ENCODE assay signal across 8 mouse cellular contexts in the genomic region with DNA sequence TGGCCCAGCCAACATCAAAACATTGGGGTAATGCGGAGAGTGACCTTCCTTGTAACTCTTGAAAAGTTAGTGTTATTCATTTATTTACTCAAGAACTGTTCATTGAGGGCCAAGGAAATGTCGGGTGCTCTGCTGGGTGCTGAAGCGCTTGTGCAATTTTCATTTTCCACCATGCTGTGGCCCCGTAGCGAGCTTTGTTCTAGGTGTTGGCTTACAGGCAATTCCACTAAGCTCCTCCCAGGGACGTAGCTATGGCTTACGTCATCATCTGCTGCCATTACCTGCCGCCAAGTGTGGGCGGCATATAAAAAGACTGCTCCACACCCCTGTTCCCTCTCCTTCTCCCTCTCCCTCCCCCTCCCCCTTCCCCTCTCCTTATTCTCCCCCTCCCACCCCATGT. TPM values are rescaled to one million over a fixed set of nuclear protein-coding genes. Genes with fewer than 3 reads are reported as not detected.
DNase-seq lines count a peak whose midpoint lies in the region; ATAC-seq and TF ChIP-seq lines count a peak whose summit lies in the region.

No protein-coding gene starts in this region.

- peak; percentile 30; the same call in 1 of the 2 replicates for ATAC-seq in kidney, postnatal 0 days (replicated peaks; ENCODE audit: low FRiP score, low read depth)
- no peak for ATAC-seq in forebrain, embryonic 12.5 days (ENCODE audit: low FRiP score)
- ATAC-seq in liver, embryonic 13.5 days (ENCODE audit: low read depth) = no peak
- peak; percentile 62; the same call in 1 of the 2 replicates for ATAC-seq in stomach, embryonic 14.5 days (ENCODE audit: insufficient number of reproducible peaks, insufficient read depth, low FRiP score, low read depth)

- peaks cover 9% of the 10 kb centered on the region; the same call in 1 of the 2 replicates for H3K4me1 ChIP-seq in kidney, postnatal 0 days (replicated peaks; ENCODE audit: insufficient read depth, low read length)
- H3K4me1 ChIP-seq in forebrain, embryonic 12.5 days = peaks cover 37% of the 10 kb centered on the region
- H3K4me1 ChIP-seq in liver, embryonic 13.5 days (replicated peaks) = peaks cover 5% of the 10 kb centered on the region; the same call in 1 of the 2 replicates
- peaks cover 27% of the 10 kb centered on the region for H3K4me1 ChIP-seq in stomach, embryonic 14.5 days (ENCODE audit: control insufficient read depth, insufficient read depth, low read length)

- H3K4me2 ChIP-seq in kidney, postnatal 0 days (ENCODE audit: low read length) = peak overlapping the region; percentile 53
- peak overlapping the region; percentile 43 for H3K4me2 ChIP-seq in forebrain, embryonic 12.5 days
- peak overlapping the region; percentile 48 for H3K4me2 ChIP-seq in liver, embryonic 13.5 days
- peak overlapping the region; percentile 24; the same call in 1 of the 2 replicates for H3K4me2 ChIP-seq in stomach, embryonic 14.5 days (replicated peaks; ENCODE audit: low read depth, low read length)

- H3K27me3 ChIP-seq in kidney, postnatal 0 days (ENCODE audit: insufficient read depth, low read length) = no peaks in the 10 kb centered on the region
- H3K27me3 ChIP-seq in forebrain, embryonic 12.5 days = peaks cover 22% of the 10 kb centered on the region; the same call in 1 of the 2 replicates
- H3K27me3 ChIP-seq in liver, embryonic 13.5 days = peaks cover 23% of the 10 kb centered on the region
- H3K27me3 ChIP-seq in stomach, embryonic 14.5 days (ENCODE audit: control insufficient read depth, insufficient read depth, low read length) = no peaks in the 10 kb centered on the region

- WGBS in kidney, postnatal 0 days = 12% methylated on average over 9 of the region's 9 CpGs
- WGBS in forebrain, embryonic 12.5 days = 14% methylated on average over 9 of the region's 9 CpGs
- WGBS in liver, embryonic 13.5 days (ENCODE audit: insufficient replicate concordance) = 26% methylated on average over 9 of the region's 9 CpGs
- 24% methylated on average over 9 of the region's 9 CpGs for WGBS in stomach, embryonic 14.5 days

- no peak for TF ChIP-seq CTCF in kidney, postnatal 0 days (IDR thresholded peaks at IDR 0.05; ENCODE audit: low read depth)

- H3K9me3 ChIP-seq in kidney, postnatal 0 days (replicated peaks; ENCODE audit: low read length) = no peaks in the 10 kb centered on the region
- H3K9me3 ChIP-seq in forebrain, embryonic 12.5 days = no peaks in the 10 kb centered on the region
- no peaks in the 10 kb centered on the region; the same call in 1 of the 2 replicates for H3K9me3 ChIP-seq in liver, embryonic 13.5 days (replicated peaks)
- no peaks in the 10 kb centered on the region for H3K9me3 ChIP-seq in stomach, embryonic 14.5 days (ENCODE audit: control insufficient read depth, low read depth, low read length)

- H3K9ac ChIP-seq in kidney, postnatal 0 days (ENCODE audit: low read depth, low read length) = no peak overlapping the region
- no peak overlapping the region for H3K9ac ChIP-seq in forebrain, embryonic 12.5 days
- no peak overlapping the region for H3K9ac ChIP-seq in liver, embryonic 13.5 days
- H3K9ac ChIP-seq in stomach, embryonic 14.5 days (replicated peaks; ENCODE audit: low read depth, low read length) = no peak overlapping the region

- H3K36me3 ChIP-seq in kidney, postnatal 0 days (ENCODE audit: insufficient read depth, low read length) = no peaks in the 10 kb centered on the region
- no peaks in the 10 kb centered on the region for H3K36me3 ChIP-seq in forebrain, embryonic 12.5 days (replicated peaks)
- H3K36me3 ChIP-seq in liver, embryonic 13.5 days = no peaks in the 10 kb centered on the region
- no peaks in the 10 kb centered on the region for H3K36me3 ChIP-seq in stomach, embryonic 14.5 days (ENCODE audit: control insufficient read depth, insufficient read depth, low read length)

- DNase-seq in kidney, postnatal 0 days (ENCODE audit: low spot score) = peak; percentile 76
- no peak for DNase-seq in kidney, adult 8-10 months
- no peak for DNase-seq in liver, embryonic 13.5 days
- DNase-seq in frontal cortex, postnatal 25 days (ENCODE audit: low spot score in 2 of 2) = no peak
- DNase-seq in adrenal gland, postnatal 14 days = no peak
- DNase-seq in ovary, postnatal 10 days (ENCODE audit: low spot score) = no peak

- H3K4me3 ChIP-seq in kidney, postnatal 0 days (replicated peaks; ENCODE audit: low read depth, low read length) = peak overlapping the region; percentile 9; the same call in 1 of the 2 replicates
- H3K4me3 ChIP-seq in forebrain, embryonic 12.5 days (replicated peaks) = peak overlapping the region; percentile 19
- 0 out of 2 replicates have a peak overlapping the region, but pooled peaks have one; percentile 9 for H3K4me3 ChIP-seq in liver, embryonic 13.5 days (replicated peaks)
- no peak overlapping the region for H3K4me3 ChIP-seq in stomach, embryonic 14.5 days (ENCODE audit: low read depth, low read length)

- peak overlapping the region; percentile 68 for H3K27ac ChIP-seq in kidney, postnatal 0 days
- H3K27ac ChIP-seq in forebrain, embryonic 12.5 days = no peak overlapping the region
- H3K27ac ChIP-seq in liver, embryonic 13.5 days = no peak overlapping the region
- peak overlapping the region; percentile 2; the same call in 1 of the 2 replicates for H3K27ac ChIP-seq in stomach, embryonic 14.5 days (ENCODE audit: low read length)

RNA-seq across cellular contexts. Expression of a gene that starts 29.2 kb away (rescaled TPM):
- 21.8 and 25.9 TPM in 2 replicates for polyA plus RNA-seq in kidney, postnatal 0 days (2015; fragmentation: Nextera tagmentation; extraction: Ambion mirVana)
- polyA plus RNA-seq in forebrain, embryonic 12.5 days (2016; fragmentation: Nextera tagmentation; extraction: Ambion mirVana) = 42.2 and 42.3 TPM in 2 replicates
- polyA plus RNA-seq in liver, embryonic 13.5 days (2015; fragmentation: Nextera tagmentation; extraction: Ambion mirVana) = 0.99 and 1.1 TPM in 2 replicates
- 30.5 and 30.6 TPM in 2 replicates for polyA plus RNA-seq in stomach, embryonic 14.5 days (2014; fragmentation: Nextera tagmentation; extraction: Ambion mirVana)
- 4.0 and 4.4 TPM in 2 replicates for total RNA-seq in adrenal gland, postnatal 14 days (2021)

RNA-seq across cellular contexts. Expression of a gene that starts 30.1 kb away (rescaled TPM):
- polyA plus RNA-seq in kidney, postnatal 0 days (2015; fragmentation: Nextera tagmentation; extraction: Ambion mirVana) = 0.32 and 0.36 TPM in 2 replicates
- polyA plus RNA-seq in forebrain, embryonic 12.5 days (2016; fragmentation: Nextera tagmentation; extraction: Ambion mirVana) = 0.19 and 0.21 TPM in 2 replicates
- 0.12 TPM in 1 of 2 replicates, not detected in the other for polyA plus RNA-seq in liver, embryonic 13.5 days (2015; fragmentation: Nextera tagmentation; extraction: Ambion mirVana)
- polyA plus RNA-seq in stomach, embryonic 14.5 days (2014; fragmentation: Nextera tagmentation; extraction: Ambion mirVana) = 0.80 and 1.2 TPM in 2 replicates
- not detected in 2 replicates for total RNA-seq in adrenal gland, postnatal 14 days (2021)

RNA-seq across cellular contexts. Expression of a gene that starts 54.1 kb away (rescaled TPM):
- 8.6 and 8.9 TPM in 2 replicates for polyA plus RNA-seq in kidney, postnatal 0 days (2015; fragmentation: Nextera tagmentation; extraction: Ambion mirVana)
- 11.7 and 12.5 TPM in 2 replicates for polyA plus RNA-seq in forebrain, embryonic 12.5 days (2016; fragmentation: Nextera tagmentation; extraction: Ambion mirVana)
- 0.68 and 0.94 TPM in 2 replicates for polyA plus RNA-seq in liver, embryonic 13.5 days (2015; fragmentation: Nextera tagmentation; extraction: Ambion mirVana)
- 15.9 and 18.9 TPM in 2 replicates for polyA plus RNA-seq in stomach, embryonic 14.5 days (2014; fragmentation: Nextera tagmentation; extraction: Ambion mirVana)
- 0.44 and 0.60 TPM in 2 replicates for total RNA-seq in adrenal gland, postnatal 14 days (2021)

Comparison
In these comparisons a context has a peak if more than half of its experiments do, and no peak if none do; other contexts are left out.
1. ATAC-seq: peak in kidney, postnatal 0 days (single experiment) and stomach, embryonic 14.5 days (single experiment); none in forebrain, embryonic 12.5 days (single experiment) and liver, embryonic 13.5 days (single experiment).
2. H3K27ac ChIP-seq: peak in kidney, postnatal 0 days (single experiment) and stomach, embryonic 14.5 days (single experiment); none in forebrain, embryonic 12.5 days (single experiment) and liver, embryonic 13.5 days (single experiment).
3. RNA of a gene that starts 29.2 kb away (polyA plus RNA-seq): 42.2 to 42.3 TPM in forebrain, embryonic 12.5 days, 30.5 to 30.6 TPM in stomach, embryonic 14.5 days and 21.8 to 25.9 TPM in kidney, postnatal 0 days; 0.99 to 1.1 TPM in liver, embryonic 13.5 days; every median in the first group is over 10 times any median in the second.
4. Peak in every context shown above with its lines, with median percentiles within 50 percentile points of each other: H3K4me2 ChIP-seq.